Mouse (Mus musculus) neutrophil, adult 5-6 weeks (primary cell): ENCODE measurements at regions not wholly inside any gene's neighbourhood (a gene's known extent, or its start where the extent isn't known, plus 50 kb on each side); places are given as distances from the start of the nearest gene placed in this dataset.
A peak's percentile ranks its signal among the peaks of the same experiment; 100 is the strongest.
"Not testable (repeated sequence)": the region's sequence is repeated elsewhere in the genome, so short reads cannot be mapped to it uniquely, and the experiment has no call there.

Source experiments
- ATAC-seq: fragments of 151-379, 151-347 bp; 2 replicates; pipeline ENCODE4 v1.8.0; 2017; ENCODE audit warnings: mild to moderate bottlenecking, moderate TSS enrichment; ENCODE audit not compliant: insufficient number of reproducible peaks, poor library complexity, low FRiP score, severe bottlenecking; ENCODE audit errors: extremely low read depth

DNA sequence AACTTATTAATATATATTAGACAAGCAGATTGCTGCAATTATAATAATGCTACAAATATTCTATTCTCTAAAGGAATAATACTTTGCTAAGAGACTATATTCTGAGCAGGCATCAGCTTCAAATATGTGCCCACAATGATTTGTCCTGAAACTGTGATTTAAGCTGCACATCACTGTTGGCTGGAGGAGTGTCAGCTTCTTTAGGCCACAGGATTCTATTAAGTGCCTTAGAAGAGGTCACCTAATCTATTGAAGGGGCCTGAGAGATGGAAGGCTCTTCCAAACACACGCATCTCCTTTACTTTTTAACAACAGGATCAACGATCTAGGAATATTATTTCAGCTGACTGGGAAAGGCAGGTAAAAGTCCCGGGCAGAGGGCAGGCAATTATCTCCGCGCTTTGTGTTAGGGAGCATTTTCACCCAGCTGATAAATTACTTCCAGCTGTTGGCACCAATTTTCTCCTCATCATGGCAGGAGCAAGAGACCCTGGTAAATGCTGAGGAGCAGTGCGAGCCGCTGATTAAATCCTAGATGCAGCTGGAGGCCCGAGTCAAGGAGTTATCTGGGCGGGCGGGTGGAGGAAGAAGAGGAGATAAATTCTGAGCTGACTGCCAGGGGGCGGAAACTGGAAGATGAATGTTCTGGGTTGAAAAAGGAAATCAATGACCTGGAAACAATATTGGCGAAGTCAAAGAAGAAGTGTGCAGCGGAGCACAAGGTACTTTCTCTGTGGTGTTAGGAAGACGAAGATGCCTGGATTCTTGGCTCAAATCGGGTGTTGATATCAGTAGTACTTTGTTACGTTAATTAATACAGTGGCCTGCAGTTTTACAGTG is 290.9 kb upstream of the Ift57 start:
- no peak for ATAC-seq

DNA sequence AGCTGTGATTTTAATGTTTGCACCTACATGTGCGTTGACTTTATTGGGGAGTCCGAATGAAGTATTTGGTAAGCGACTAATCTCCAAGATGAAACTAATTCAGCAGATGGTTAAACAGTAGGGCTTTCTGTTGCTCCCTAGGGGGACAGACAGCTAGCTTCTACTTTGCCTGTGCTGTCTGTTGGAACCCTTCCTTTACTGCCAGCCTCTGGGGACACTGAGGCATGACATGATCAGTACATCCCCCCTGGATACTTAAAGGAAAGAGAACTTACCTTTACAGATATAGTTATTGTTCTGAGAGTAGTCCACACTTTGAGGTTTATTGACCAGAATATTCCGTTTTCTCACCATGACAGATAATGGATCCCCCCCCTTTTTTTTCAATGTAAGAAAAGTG is 289.8 kb upstream of the Ift57 start:
- ATAC-seq: no peak

DNA sequence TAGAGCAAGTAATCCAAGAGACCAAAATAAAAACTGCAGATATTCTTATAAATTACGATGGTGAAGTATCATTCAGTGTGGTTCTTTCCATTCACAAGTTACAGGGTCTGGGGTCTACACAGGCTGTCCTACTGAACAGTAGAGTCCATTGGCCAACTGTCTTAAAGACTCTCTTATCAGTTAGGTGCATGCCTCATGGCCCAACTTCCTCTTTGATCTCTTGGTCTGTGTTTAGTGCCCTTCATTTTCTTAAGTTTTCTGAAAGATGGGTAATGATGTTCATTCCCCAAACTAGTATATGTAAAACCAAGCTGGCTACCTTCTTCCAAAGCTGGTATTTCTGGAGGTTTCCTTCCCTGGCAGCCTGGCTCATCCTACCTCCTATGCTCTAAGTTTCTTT is 268.7 kb upstream of the Ift57 start:
- no peak for ATAC-seq

DNA sequence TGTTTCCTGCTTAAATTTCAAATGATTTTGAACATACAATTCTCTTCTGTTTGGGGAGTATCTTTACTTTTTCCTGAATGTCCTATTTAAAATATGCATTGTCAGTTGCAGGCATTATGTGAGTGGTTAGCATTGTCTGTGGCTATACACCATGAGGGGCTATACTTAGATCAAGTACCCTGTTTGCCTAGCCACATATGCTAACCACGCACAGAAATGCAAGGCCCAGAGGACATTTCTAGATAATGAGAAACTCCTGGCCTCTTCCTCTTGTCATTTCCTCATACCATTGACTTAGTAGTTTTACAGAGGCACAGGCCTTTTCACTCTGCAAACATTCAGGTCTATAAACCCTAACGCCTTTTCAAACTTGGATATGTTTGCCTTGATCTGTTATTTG is 267.1 kb upstream of the Ift57 start:
- ATAC-seq: no peak

DNA sequence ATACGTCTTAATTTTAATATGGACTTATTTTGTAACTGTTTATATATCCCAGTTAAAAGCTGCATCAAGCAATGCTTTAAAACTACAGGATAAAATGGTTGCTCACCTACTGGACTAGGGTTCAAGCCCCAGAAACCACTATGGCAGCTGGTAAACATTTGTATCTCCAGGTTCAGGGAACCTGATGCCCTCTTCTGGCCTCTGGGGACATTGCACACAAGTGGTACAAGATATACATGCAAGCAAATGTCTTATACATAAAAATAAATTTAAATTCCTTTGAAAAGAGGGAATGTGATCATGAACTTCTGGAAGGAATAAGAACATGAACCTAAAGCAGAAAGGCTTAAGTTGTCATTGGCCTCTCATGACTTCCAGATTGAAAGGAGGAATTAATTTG is 257.8 kb upstream of the Ift57 start:
- ATAC-seq: no peak

DNA sequence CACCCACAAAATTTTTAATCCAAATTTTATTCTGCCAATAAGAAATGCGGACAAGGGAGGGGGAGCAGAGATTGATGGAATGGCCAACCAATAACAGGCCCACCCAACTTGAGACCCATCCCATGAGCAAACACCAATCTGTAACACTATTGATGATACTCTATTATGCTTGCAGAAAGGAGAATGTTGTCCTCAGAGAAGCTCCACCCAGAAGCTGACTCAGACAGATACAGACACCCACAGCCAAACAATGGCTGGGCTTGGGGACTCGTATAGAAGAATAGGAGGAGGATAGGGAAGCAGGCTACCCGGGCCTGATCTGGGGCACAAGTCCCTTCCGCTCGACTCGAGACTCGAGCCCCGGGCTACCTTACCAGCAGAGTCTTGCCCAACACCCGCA is 251.7 kb upstream of the Ift57 start:
- not testable (repeated sequence) for ATAC-seq

DNA sequence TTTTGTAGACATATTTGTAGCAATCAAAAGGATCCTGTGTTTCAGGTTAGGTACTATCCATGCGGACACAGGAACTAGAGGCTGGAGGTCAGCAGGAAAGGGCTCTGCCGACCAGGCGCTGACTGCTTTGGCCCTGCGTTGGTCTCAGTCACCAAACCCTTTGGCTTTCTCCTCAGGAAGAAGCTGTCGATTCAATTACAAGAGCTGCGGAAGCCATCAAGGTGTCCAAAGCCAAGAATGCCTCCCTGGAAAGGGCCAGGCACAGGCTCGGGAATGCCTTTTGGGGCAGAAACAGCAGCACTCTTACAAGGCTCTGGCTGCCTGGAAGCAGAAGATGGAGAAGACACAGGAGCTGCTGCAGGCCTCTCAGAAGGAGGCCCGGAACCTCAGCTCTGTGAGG is 205.2 kb upstream of the Ift57 start:
- no peak for ATAC-seq

DNA sequence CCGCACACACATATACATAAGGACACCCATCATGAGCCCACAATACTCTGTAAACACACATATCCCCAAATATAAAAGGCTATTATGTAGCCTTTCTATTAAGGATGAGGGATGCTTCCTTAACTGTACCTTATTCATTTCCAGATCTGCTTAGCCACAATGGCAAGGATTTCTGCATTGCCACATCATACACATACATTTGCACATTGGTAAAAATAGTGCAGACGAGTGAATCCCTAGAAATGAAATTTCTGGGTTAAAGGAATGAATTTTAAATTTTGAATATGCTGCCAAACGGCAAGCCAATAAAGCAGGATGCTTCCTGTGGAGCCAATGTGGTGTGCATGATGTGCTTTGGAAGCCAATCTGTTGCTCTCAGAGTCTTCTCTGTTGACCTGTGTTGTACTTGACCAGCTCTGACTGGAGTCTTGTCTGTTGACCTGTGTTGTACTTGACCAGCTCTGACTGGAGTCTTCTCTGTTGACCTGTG is 201.5 kb upstream of the Ift57 start:
- no peak for ATAC-seq

DNA sequence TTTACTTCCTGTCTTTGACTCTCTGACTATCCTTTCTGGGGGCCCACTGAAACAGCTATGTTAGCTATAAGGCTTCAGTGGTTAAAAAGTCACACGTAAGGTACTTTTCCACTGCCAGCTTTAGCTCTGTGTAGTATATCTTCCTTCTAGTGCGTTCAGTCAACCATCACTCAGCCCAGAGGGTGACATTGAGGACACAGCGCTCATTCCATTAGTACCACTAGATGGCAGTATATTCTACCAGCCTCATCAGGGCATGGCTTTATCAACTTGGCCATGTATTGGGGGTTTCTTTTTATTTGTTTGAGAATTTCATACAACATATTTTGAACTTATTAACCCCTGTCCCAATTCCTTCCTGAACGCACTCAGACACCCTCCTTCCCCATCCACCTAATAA is 198.2 kb upstream of the Ift57 start:
- ATAC-seq: peak; percentile 82

DNA sequence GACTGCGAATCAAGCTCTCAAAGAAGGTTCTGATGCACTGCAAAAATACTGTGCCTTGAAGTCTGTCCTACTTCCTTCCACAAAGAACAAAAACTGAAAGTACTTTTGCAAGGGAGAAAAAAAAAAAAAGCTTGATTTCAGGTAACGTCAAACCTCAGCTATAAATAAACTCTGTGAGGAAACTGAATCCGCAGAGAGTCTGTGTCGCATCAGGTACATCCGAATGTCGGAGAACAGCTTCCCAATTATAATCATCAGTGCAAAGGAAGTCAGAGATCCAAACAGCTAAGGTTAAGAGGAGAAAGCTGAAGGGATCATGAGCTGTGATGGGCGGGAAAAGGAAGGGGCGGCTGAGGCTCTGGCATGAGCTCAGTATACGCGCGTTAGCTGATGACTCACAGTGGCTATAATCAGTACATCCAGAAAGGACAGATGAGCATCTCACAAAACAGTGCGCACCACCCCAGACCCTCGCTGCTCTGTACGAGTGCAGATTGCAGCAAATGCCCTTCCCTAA is 195.1 kb upstream of the Ift57 start:
- ATAC-seq: peak; percentile 37

DNA sequence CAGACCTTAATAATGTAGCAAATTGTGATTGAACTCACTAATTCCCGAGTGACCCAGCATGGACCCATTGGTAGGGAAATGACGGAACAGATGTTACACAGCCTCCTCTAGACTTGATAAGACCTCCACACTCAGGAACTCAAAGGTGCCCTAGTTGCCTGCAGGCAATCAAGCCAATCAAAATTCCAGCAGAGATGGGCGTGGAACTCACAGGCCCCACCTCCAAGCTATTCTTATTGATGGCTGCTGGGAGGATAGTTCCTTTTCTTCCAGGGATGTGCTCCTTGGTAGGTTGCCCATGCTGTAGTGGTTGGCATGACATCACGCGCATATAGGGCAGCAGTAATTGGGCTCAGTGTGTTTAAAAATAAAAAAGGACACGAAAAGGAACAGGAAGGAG is 194.4 kb upstream of the Ift57 start:
- no peak for ATAC-seq

DNA sequence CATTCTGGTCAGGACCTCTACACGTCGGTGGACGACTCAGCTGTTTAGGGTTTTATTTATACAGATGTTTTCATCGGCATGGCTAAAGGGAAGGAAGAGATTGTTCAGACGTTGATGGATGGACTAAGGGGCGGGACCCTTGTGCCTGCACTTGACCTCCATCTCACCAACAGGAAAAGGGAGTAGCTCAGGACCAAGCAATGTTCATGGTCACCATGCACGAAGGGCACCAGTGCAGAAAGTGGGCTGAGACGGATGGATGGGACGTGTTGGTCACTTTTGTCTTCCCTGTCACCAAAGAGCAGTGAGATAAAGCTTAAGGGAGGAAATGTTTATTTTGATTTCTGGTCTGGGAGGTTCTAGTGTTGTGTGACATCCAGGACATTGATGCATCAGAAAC is 193.8 kb upstream of the Ift57 start:
- no peak for ATAC-seq

DNA sequence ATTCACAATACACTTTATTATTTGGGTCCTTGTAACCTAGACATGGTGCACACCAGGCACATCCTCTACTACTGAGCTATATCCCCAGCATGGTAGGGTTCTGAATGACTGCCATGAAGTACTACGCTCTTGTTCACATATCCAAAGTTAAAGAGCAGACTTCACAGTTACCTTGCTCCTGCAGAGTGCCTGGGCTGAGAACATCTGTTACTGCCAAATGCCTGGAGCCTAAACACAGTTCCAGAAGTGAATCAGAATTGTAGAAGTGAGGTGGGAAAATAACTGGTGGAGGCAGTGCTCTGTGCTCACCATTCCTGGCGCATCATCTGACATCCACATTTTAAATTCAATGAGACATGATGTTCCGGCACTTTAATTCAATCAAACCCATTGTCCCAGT is 180.2 kb upstream of the Ift57 start:
- no peak for ATAC-seq

DNA sequence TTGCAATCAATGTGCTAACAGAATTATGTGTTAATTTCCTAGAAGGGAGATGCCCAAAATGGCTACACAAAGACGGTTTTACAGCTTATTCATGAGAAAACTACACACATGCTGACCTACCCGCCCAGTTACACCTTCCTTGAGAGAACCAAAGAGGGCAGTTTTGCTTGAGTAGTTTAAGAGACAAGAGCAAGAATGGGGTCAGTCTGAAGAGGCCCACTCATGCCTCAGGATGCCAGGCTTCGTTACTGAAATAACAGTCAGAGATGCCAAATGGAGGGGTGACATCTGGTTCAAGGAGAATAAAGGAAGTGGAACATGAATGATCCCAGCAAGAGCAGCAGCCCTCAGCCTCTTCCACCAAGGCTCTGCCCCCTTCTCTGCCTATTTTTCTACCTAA is 178.6 kb upstream of the Ift57 start:
- no peak for ATAC-seq

DNA sequence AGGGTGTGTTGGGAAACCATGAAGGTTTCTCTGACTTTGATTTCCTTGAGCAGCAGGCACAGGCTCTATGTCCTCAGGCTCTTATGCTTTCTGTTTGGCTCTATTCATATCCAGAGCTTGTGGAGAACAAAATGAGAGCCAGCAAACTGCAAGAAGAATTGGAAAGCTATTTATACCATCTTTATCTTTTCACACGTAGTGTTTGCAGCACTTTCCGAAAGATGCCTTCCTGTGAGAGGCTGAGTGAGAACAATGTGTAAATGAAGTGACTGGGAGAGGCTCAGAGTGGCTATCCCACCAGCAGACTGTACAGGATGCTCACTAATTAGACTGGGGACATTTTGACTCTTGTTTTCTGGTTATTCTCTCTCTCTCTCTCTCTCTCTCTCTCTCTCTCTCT is 177.3 kb upstream of the Ift57 start:
- ATAC-seq: no peak

DNA sequence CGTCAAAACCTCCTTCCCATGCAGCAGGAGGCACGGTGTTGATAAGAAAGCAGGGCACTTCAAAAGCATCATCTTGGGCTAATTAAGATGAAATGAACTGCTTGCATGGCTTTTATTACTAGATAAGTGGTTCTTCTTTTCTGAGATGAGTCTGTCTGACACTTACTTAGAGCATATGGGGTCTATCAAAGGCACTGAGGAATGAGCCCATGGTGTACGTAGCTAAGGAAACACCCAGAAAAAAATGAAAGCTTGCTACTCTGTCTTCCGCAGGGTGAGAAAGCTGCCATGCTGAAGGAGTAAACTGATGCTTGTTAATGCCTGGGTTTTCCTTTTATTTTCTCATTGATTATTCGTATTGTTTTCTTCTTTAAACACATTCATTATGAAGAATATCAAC is 176.5 kb upstream of the Ift57 start:
- no peak for ATAC-seq

DNA sequence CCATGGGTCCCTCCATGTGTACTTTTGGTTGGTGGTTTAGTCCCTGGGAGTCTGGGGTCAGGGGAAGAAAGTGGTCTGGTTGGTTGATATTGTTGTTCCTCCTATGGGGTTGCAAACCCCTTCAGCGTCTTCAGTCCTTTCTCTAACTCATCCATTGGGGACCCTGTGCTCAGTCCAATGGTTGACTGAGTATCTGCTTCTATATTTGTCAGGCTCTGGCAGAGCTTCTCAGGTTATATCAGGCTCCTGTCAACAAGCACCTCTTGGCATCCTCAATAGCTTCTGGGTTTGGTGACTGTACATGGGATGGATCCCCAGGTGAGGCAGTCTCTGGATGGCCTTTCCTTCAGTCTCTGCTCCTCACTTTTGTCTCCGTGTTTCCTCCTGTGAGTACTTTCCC is 170.4 kb upstream of the Ift57 start:
- ATAC-seq: not testable (repeated sequence)

DNA sequence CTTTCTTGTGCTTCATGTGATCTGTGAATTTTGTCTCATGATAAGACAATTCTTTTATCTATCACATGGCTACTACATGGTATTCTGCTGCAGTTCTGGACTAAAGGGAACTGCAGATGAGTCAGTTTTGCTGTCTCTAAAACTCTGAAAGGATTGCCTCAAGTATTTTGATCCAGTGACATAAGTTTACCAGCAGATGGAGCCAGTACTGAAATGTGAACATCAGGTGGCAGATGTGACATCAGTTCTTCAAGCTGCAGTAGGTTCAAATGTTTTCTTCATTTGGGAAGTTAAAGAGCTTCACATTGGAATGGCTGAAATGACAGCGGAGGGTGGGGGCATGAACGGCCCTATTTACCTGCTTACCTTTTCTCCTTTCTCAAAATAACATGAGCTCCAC is 170.0 kb upstream of the Ift57 start:
- no peak for ATAC-seq

DNA sequence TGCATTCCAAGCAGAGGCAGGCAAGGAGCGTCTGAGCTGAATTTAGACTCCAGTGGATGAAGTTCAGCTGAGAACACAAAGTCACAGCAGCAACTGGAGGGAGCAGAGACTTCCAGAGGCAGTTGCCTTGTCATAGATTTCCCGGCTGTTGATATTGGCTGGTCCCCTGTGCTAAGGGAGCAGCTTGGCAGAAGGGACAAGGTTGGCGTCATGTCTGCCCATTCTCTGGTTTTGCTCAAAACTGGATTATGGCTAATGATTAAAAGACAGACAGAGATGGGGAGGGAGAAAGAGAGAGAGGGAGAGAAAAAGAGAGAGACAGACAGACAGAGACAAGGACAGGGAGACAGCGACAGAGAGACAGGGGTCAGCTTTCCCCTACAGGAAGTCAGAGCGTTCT is 169.0 kb upstream of the Ift57 start:
- ATAC-seq: no peak

DNA sequence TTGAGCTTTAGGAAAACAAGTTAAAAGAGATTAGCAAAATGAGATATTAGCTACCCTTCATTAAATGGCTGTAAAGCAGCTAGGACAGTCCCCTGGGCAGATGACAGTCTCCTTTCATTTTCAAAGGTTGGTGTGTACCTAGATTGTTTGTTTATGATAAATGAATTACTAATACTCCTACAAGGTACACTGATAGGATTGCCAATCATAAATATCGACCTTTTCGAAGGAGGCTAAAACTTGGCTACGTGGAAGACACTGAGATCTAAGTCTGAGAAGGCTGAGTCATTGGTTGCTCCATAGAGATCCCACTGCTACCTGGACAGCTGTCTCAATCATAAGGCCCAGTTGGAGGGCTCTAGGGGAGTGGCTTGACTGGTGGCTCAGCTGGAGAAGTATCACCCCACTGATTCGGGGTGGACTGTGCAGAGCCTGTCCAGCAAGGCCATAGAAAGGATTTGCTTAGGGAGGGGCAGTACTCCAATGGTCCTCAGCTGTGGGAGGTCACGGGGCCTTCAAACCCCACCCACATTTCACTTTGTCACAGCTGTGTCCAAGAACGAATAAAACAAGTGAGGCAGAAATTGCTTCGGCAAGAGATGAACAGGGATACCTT is 166.9 kb upstream of the Ift57 start:
- no peak for ATAC-seq
